Mouse (Mus musculus): ENCODE measurements around the gene Muc4.

Muc4 gene

GRCm38 (mm10) chr16:32735586-32735985, at the start of gene Muc4:
Gene Muc4, plus strand, starts transcription at chr16:32735886.
- DNase-seq (ENCODE audit: low spot score), result no peak

GRCm38 (mm10) chr16:32685998-32686397, 49.7 kb upstream of the Muc4 start:
- no peak for DNase-seq (ENCODE audit: low spot score)

- DNase-seq (ENCODE audit: low spot score), result no peak
Measured at GRCm38 (mm10) chr16:32687221-32687620, 48.5 kb upstream of the Muc4 start.

GRCm38 (mm10) chr16:32688770-32689169, 46.9 kb upstream of the Muc4 start:
- DNase-seq (ENCODE audit: low spot score), result peak; percentile 45

GRCm38 (mm10) chr16:32689501-32689900, 46.2 kb upstream of the Muc4 start:
- peak; percentile 78 for DNase-seq (ENCODE audit: low spot score)

- DNase-seq (ENCODE audit: low spot score), result peak; percentile 56
Measured at GRCm38 (mm10) chr16:32696841-32697464, 38.7 kb upstream of the Muc4 start.

GRCm38 (mm10) chr16:32697665-32698446, 37.8 kb upstream of the Muc4 start:
- no peak for DNase-seq (ENCODE audit: low spot score)

- no peak for DNase-seq (ENCODE audit: low spot score)
Measured at GRCm38 (mm10) chr16:32698550-32698949, 37.1 kb upstream of the Muc4 start.

GRCm38 (mm10) chr16:32703312-32703912, 32.3 kb upstream of the Muc4 start:
- DNase-seq (ENCODE audit: low spot score), result no peak

GRCm38 (mm10) chr16:32705606-32706005, 30.1 kb upstream of the Muc4 start:
- DNase-seq (ENCODE audit: low spot score), result no peak

GRCm38 (mm10) chr16:32707111-32707823, 28.4 kb upstream of the Muc4 start:
- no peak for DNase-seq (ENCODE audit: low spot score)

GRCm38 (mm10) chr16:32707824-32708456, 27.7 kb upstream of the Muc4 start:
- no peak for DNase-seq (ENCODE audit: low spot score)

- no peak for DNase-seq (ENCODE audit: low spot score)
Measured at GRCm38 (mm10) chr16:32708457-32709033, 27.1 kb upstream of the Muc4 start.

GRCm38 (mm10) chr16:32709116-32709515, 26.6 kb upstream of the Muc4 start:
- DNase-seq (ENCODE audit: low spot score), result no peak

GRCm38 (mm10) chr16:32710426-32711070, 25.1 kb upstream of the Muc4 start:
- DNase-seq (ENCODE audit: low spot score), result no peak

GRCm38 (mm10) chr16:32712202-32712601, 23.5 kb upstream of the Muc4 start:
- DNase-seq (ENCODE audit: low spot score), result no peak

GRCm38 (mm10) chr16:32713556-32713955, 22.1 kb upstream of the Muc4 start:
- DNase-seq (ENCODE audit: low spot score), result no peak

GRCm38 (mm10) chr16:32715364-32715763, 20.3 kb upstream of the Muc4 start:
- DNase-seq (ENCODE audit: low spot score), result peak; percentile 25

GRCm38 (mm10) chr16:32723163-32723562, 12.5 kb upstream of the Muc4 start:
- no peak for DNase-seq (ENCODE audit: low spot score)

- no peak for DNase-seq (ENCODE audit: low spot score)
Measured at GRCm38 (mm10) chr16:32723767-32724166, 11.9 kb upstream of the Muc4 start.

GRCm38 (mm10) chr16:32724259-32724658, 11.4 kb upstream of the Muc4 start:
- no peak for DNase-seq (ENCODE audit: low spot score)

Data from c-Kit-positive CD71-positive TER-119-positive erythroid progenitor cells, embryonic 14.5 days (primary cell).